Mouse (Mus musculus): ENCODE measurements around the gene Pla2g3.

DNA sequence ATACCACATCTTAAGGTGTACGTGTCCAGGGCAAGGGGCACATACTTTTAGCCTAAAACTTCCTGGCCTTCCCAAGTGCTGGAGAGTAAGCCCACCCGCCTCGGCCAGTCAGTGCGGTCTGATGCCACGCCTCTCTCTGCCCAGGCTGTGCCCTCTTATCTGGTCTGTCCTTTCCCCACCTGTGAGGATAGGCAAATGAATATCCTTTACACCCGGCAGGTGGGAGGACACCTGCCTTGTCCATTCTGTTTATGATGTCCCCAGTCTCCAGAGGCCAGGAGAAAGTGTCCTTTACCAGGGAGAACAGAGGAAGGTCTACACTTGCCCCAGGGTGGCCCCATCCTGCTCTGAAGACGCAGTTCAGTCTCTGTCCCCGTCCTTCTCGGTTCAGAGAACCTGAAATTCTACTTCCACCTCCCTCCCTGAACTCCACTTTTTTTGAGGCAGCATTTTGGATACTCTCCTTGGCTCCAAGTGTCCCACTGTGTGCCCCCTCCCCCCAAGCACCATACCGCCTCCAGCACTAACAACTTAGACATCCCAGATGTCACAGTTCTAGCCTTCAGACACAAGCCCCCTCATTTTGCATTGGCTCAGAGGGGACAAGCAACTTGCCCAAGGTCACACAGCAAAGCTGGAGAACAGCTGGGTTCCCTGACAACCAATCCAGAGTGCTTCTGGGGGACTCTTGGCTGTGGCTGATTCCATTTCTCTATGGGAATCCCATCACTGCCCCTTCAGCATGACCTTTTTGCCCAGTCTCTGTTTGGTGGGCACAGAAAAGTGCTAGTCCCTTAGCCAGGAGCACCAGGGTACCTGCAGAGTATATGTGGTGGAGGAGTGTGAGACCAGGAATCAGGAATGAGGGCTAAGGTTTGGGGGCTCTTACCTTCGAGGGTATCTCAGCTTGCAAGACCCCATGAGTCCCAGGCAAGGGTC lies 15.9 kb downstream of the Pla2g3 start:
- TF ChIP-seq EP300 (IDR thresholded peaks at IDR 0.05; ENCODE audit: insufficient read depth, low read depth, low read length) (no peak), POLR2A (IDR thresholded peaks at IDR 0.05; ENCODE audit: insufficient read depth, low read length) (no peak), CTCF (IDR thresholded peaks at IDR 0.05; ENCODE audit: low read depth, low read length) (no peak)
